Mouse (Mus musculus) heart, postnatal 0 days (tissue): ENCODE data around the gene Bscl2.
"Not testable (repeated sequence)": the region's sequence is repeated elsewhere in the genome, so short reads cannot be mapped to it uniquely, and the experiment has no call there.

ENCODE experiments used
- CTCF ChIP-seq: IDR thresholded peaks from 2 replicates; pipeline ENCODE4 v1.5.1; 2016; ENCODE audit warnings: antibody characterized with exemption, control low read depth, low read depth
- EP300 ChIP-seq: IDR thresholded peaks from 2 replicates; pipeline ENCODE4 v1.6.1; 2016; ENCODE audit warnings: antibody characterized with exemption, low read depth

DNA sequence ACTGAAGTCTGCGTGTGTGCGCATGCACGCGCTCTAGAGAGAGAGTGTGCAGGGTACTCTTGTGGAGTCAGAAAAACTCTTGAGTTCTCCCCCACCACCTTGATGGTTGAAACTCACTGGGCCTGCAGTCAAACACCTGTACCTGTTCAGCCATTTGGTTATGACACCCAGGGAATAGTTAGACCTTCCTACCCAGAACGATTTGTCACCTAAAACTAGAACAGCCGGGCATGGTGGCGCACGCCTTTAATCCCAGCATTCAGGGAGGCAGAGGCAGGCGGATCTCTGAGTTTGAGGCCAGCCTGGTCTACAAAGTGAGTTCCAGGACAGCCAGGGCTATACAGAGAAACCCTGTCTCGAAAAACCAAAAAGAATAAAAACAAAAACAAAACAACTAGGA lies 940 bp upstream of the Bscl2 start:
- TF ChIP-seq EP300, CTCF: not testable (repeated sequence)
